Mouse (Mus musculus): ENCODE results near the gene Rhox4b. TPM values are rescaled to one million over a fixed set of nuclear protein-coding genes. Genes with fewer than 3 reads are reported as not detected.
"Not testable (repeated sequence)": the region's sequence is repeated elsewhere in the genome, so short reads cannot be mapped to it uniquely, and the experiment has no call there.

Gene Rhox4b
- not detected in 2 replicates for polyA plus RNA-seq (2016; fragmentation: Nextera tagmentation; extraction: Ambion mirVana)

DNA sequence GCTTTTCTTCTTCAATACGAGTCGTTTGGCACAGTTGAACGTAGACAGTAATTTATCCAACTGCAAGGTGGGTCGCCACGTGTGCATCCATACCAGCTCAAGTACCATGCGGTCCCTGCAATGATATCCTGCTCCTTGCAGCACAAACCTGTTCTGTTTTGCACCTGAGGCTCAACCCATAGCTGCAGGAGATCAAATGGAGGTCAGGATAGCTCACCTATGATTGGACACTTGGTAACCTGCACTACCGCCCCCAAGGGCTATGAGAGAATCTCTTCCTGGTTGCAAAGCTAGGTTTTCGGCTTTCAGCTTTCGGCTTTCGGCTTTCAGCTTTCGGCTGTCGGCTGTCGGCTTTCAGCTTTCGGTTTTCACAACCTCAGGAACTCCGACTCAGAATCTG lies at the start of gene Rhox4b:
Gene Rhox4b (plus strand): TSS at position 301 of the 400 bp plus-strand sequence.
- 82% methylated on average over 14 of the region's 15 CpGs for WGBS (ENCODE audit: insufficient replicate concordance)

DNA sequence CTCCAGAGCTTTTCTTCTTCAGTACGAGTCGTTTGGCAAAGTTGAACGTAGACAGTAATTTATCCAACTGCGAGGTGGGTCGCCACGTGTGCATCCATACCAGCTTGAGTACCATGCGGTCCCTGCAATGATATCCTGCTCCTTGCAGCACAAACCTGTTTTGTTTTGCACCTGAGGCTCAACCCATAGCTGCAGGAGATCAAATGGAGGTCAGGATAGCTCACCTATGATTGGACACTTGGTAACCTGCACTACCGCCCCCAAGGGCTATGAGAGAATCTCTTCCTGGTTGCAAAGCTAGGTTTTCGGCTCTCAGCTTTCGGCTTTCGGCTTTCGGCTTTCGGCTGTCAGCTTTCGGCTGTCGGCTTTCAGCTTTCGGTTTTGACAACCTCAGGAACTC lies 41.7 kb upstream of the Rhox4b start, which contains the start of gene Rhox4a2:
Gene Rhox4a2 (plus strand): TSS at position 301 of the 400 bp plus-strand sequence.
- not testable (repeated sequence) for H3K27me3 ChIP-seq (replicated peaks); H3K36me3 ChIP-seq; H3K4me1 ChIP-seq; H3K4me3 ChIP-seq; H3K9me3 ChIP-seq (replicated peaks); ATAC-seq; H3K4me2 ChIP-seq; H3K9ac ChIP-seq; H3K27ac ChIP-seq
- WGBS (ENCODE audit: insufficient replicate concordance), result 74% methylated on average over 8 of the region's 16 CpGs

More for the DNA sequence above, at the start of gene Rhox4b:
- H3K9ac ChIP-seq; ATAC-seq; H3K4me3 ChIP-seq; H3K4me1 ChIP-seq; H3K36me3 ChIP-seq; H3K4me2 ChIP-seq; H3K27me3 ChIP-seq (replicated peaks); H3K9me3 ChIP-seq (replicated peaks); H3K27ac ChIP-seq: not testable (repeated sequence)

DNA sequence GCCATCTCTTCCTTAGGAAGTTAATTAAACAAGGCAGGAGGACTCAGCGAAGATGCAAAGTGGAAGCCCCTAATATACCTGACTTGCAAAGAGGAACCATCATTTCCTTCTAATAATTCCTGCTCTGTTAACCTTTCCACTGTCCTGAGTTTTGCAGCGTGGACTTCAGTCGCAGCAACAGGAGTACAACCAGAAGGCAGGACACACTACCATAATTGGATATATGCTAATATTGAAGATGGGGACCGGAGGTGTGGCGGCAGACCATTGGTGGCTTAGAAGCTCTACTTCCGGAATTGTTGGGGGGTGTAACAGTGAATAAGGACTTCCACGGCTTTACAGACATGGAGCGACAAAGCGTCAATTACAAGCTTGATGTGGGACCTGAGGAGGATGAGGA lies 20.5 kb upstream of the Rhox4b start, which contains the start of gene Rhox2b:
Gene Rhox2b (plus strand): TSS at position 301 of the 400 bp plus-strand sequence.
- not testable (repeated sequence) for H3K4me3 ChIP-seq; H3K4me2 ChIP-seq; H3K27me3 ChIP-seq (replicated peaks); H3K4me1 ChIP-seq; ATAC-seq; H3K36me3 ChIP-seq; H3K9ac ChIP-seq; H3K9me3 ChIP-seq (replicated peaks); H3K27ac ChIP-seq
- WGBS (ENCODE audit: insufficient replicate concordance), result no CpG with 5 or more reads among the region's 9 CpGs

DNA sequence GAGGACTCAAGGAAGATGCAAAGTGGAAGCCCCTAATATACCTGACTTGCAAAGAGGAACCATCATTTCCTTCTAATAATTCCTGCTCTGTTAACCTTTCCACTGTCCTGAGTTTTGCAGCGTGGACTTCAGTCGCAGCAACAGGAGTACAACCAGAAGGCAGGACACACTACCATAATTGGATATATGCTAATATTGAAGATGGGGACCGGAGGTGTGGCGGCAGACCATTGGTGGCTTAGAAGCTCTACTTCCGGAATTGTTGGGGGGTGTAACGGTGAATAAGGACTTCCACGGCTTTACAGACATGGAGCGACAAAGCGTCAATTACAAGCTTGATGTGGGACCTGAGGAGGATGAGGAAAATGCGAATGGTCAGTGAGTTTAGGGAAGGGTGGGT lies 21.1 kb downstream of the Rhox4b start, which contains the start of gene Rhox2c:
Gene Rhox2c (plus strand): TSS at position 301 of the 400 bp plus-strand sequence.
- 81% methylated on average over 9 of the region's 10 CpGs for WGBS (ENCODE audit: insufficient replicate concordance)
- not testable (repeated sequence) for H3K9ac ChIP-seq; H3K4me2 ChIP-seq; H3K27me3 ChIP-seq (replicated peaks); H3K4me1 ChIP-seq; H3K36me3 ChIP-seq; H3K4me3 ChIP-seq; ATAC-seq; H3K27ac ChIP-seq; H3K9me3 ChIP-seq (replicated peaks)

DNA sequence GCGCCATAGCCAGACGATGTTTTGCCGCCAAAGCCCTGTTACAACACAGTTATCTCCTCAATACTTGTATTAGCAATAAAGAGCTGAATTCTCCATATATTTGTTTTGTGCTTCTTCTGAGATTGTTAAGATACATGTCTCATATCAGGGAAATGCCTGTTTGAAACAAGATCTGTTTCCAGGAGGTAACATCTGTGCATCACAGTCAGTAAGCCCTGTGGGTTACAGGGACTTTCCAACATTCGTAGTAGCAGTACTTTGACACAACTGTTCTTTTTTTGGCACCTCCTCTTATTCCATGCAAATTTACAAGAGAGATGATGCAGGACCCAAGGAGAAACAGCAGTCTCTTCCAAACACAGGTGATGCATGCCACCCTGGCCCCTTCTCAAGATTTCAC lies 26.0 kb downstream of the Rhox4b start, which contains the start of gene Rhox3c:
Gene Rhox3c (plus strand): TSS at position 301 of the 400 bp plus-strand sequence.
- not testable (repeated sequence) for H3K27me3 ChIP-seq (replicated peaks); H3K36me3 ChIP-seq; H3K9ac ChIP-seq; H3K4me1 ChIP-seq; ATAC-seq; H3K9me3 ChIP-seq (replicated peaks); H3K27ac ChIP-seq; H3K4me3 ChIP-seq; H3K4me2 ChIP-seq
- WGBS (ENCODE audit: insufficient replicate concordance), result 80% methylated on average over 3 of the region's 4 CpGs

DNA sequence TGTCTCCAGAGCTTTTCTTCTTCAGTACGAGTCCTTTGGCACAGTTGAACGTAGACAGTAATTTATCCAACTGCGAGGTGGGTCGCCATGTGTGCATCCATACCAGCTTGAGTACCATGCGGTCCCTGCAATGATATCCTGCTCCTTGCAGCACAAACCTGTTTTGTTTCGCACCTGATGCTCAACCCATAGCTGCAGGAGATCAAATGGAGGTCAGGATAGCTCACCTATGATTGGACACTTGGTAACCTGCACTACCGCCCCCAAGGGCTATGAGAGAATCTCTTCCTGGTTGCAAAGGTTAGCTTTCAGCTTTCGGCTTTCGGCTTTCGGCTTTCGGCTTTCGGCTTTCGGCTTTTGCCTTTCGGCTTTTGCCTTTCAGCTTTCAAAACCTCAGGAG lies 47.7 kb downstream of the Rhox4b start, which contains the start of gene Rhox4c:
Gene Rhox4c (plus strand): TSS at position 301 of the 400 bp plus-strand sequence.
- 80% methylated on average over 14 of the region's 14 CpGs for WGBS (ENCODE audit: insufficient replicate concordance)
- not testable (repeated sequence) for H3K27me3 ChIP-seq (replicated peaks); H3K4me3 ChIP-seq; H3K9me3 ChIP-seq (replicated peaks); H3K9ac ChIP-seq; H3K4me2 ChIP-seq; ATAC-seq; H3K27ac ChIP-seq; H3K36me3 ChIP-seq; H3K4me1 ChIP-seq

Other genes with a start within 250 kb of the Rhox4b start
- 235 and 236 TPM in 2 replicates for gene Ndufa1, start 241.3 kb upstream of the Rhox4b start, polyA plus RNA-seq (2016; fragmentation: Nextera tagmentation; extraction: Ambion mirVana)
- gene Rnf113a1, start 241.2 kb upstream of the Rhox4b start, polyA plus RNA-seq (2016; fragmentation: Nextera tagmentation; extraction: Ambion mirVana), result 4.3 and 4.4 TPM in 2 replicates
- not detected in 2 replicates for gene Gm9, start 221.5 kb upstream of the Rhox4b start, polyA plus RNA-seq (2016; fragmentation: Nextera tagmentation; extraction: Ambion mirVana)
- not detected in 2 replicates for gene Rhox1, start 210.2 kb upstream of the Rhox4b start, polyA plus RNA-seq (2016; fragmentation: Nextera tagmentation; extraction: Ambion mirVana)
- not detected in 2 replicates for gene Rhox2a, start 187.5 kb upstream of the Rhox4b start, polyA plus RNA-seq (2016; fragmentation: Nextera tagmentation; extraction: Ambion mirVana)
- not detected in 2 replicates for gene Rhox3a, start 182.6 kb upstream of the Rhox4b start, polyA plus RNA-seq (2016; fragmentation: Nextera tagmentation; extraction: Ambion mirVana)
- gene Rhox4a, start 167.2 kb upstream of the Rhox4b start, polyA plus RNA-seq (2016; fragmentation: Nextera tagmentation; extraction: Ambion mirVana), result not detected in 2 replicates
- gene Rhox3a2, start 52.5 kb upstream of the Rhox4b start, polyA plus RNA-seq (2016; fragmentation: Nextera tagmentation; extraction: Ambion mirVana), result not detected in 2 replicates
- not detected in 2 replicates for gene Rhox4a2, start 41.6 kb upstream of the Rhox4b start, polyA plus RNA-seq (2016; fragmentation: Nextera tagmentation; extraction: Ambion mirVana)
- gene Rhox2b, start 20.4 kb upstream of the Rhox4b start, polyA plus RNA-seq (2016; fragmentation: Nextera tagmentation; extraction: Ambion mirVana), result not detected in 2 replicates
- gene Rhox2c, start 21.2 kb downstream of the Rhox4b start, polyA plus RNA-seq (2016; fragmentation: Nextera tagmentation; extraction: Ambion mirVana), result not detected in 2 replicates
- not detected in 2 replicates for gene Rhox3c, start 26.1 kb downstream of the Rhox4b start, polyA plus RNA-seq (2016; fragmentation: Nextera tagmentation; extraction: Ambion mirVana)
- gene Rhox4c, start 47.8 kb downstream of the Rhox4b start, polyA plus RNA-seq (2016; fragmentation: Nextera tagmentation; extraction: Ambion mirVana), result not detected in 2 replicates
- gene Rhox2d, start 60.9 kb downstream of the Rhox4b start, polyA plus RNA-seq (2016; fragmentation: Nextera tagmentation; extraction: Ambion mirVana), result not detected in 2 replicates
- not detected in 2 replicates for gene Rhox4d, start 81.9 kb downstream of the Rhox4b start, polyA plus RNA-seq (2016; fragmentation: Nextera tagmentation; extraction: Ambion mirVana)
- gene Rhox2e, start 98.0 kb downstream of the Rhox4b start, polyA plus RNA-seq (2016; fragmentation: Nextera tagmentation; extraction: Ambion mirVana), result not detected in 2 replicates
- not detected in 2 replicates for gene Rhox3e, start 109.5 kb downstream of the Rhox4b start, polyA plus RNA-seq (2016; fragmentation: Nextera tagmentation; extraction: Ambion mirVana)
- not detected in 2 replicates for gene Rhox4e, start 124.9 kb downstream of the Rhox4b start, polyA plus RNA-seq (2016; fragmentation: Nextera tagmentation; extraction: Ambion mirVana)
- gene Rhox2f, start 138.9 kb downstream of the Rhox4b start, polyA plus RNA-seq (2016; fragmentation: Nextera tagmentation; extraction: Ambion mirVana), result not detected in 2 replicates
- not detected in 2 replicates for gene Rhox3f, start 148.5 kb downstream of the Rhox4b start, polyA plus RNA-seq (2016; fragmentation: Nextera tagmentation; extraction: Ambion mirVana)
- gene Rhox4f, start 175.2 kb downstream of the Rhox4b start, polyA plus RNA-seq (2016; fragmentation: Nextera tagmentation; extraction: Ambion mirVana), result not detected in 2 replicates
- not detected in 2 replicates for gene Rhox3g, start 196.1 kb downstream of the Rhox4b start, polyA plus RNA-seq (2016; fragmentation: Nextera tagmentation; extraction: Ambion mirVana)
- not detected in 2 replicates for gene Rhox2g, start 211.0 kb downstream of the Rhox4b start, polyA plus RNA-seq (2016; fragmentation: Nextera tagmentation; extraction: Ambion mirVana)
- gene Rhox4g, start 218.8 kb downstream of the Rhox4b start, polyA plus RNA-seq (2016; fragmentation: Nextera tagmentation; extraction: Ambion mirVana), result not detected in 2 replicates
- gene Rhox3h, start 236.3 kb downstream of the Rhox4b start, polyA plus RNA-seq (2016; fragmentation: Nextera tagmentation; extraction: Ambion mirVana), result not detected in 2 replicates
- gene Rhox2h, start 240.8 kb downstream of the Rhox4b start, polyA plus RNA-seq (2016; fragmentation: Nextera tagmentation; extraction: Ambion mirVana), result not detected in 2 replicates